Mouse (Mus musculus): ENCODE results near the gene Ooep. TPM values are rescaled to one million over a fixed set of nuclear protein-coding genes. Genes with fewer than 3 reads are reported as not detected.
A peak's percentile ranks its signal among the peaks of the same experiment; 100 is the strongest.

Gene Ooep
- 2.9 and 3.0 TPM in 2 replicates for polyA plus RNA-seq (2015; fragmentation: Nextera tagmentation; extraction: Ambion mirVana)

- Histone ChIP-seq H3K27me3 (peaks cover 5% of the 10 kb centered on the region; the same call in 1 of the 2 replicates), H3K4me2 (peak within 1 kb of the TSS; percentile 60), H3K9ac (0 out of 2 replicates have a peak within 1 kb of the TSS, but pooled peaks have one; percentile 4), H3K4me1 (peaks cover 12% of the 10 kb centered on the region), H3K4me3 (peak within 1 kb of the TSS; percentile 21), H3K9me3 (no peaks in the 10 kb centered on the region), H3K36me3 (no peaks in the 10 kb centered on the region), H3K27ac (no peak within 1 kb of the TSS)
- WGBS = 5% methylated on average over 23 of the region's 23 CpGs
- ATAC-seq (ENCODE audit: borderline replicate concordance, extremely low read depth, low FRiP score, low TSS enrichment) = peak; percentile 68; the same call in 1 of the 2 replicates
Observed at GRCm38 (mm10) chr9:78378113-78378785, at the start of gene Ooep. Gene Ooep, minus strand, starts transcription at chr9:78378725.

GRCm38 (mm10) chr9:78428185-78428584, 49.7 kb upstream of the Ooep start:
- Histone ChIP-seq H3K27ac (no peak overlapping the region), H3K9me3 (no peaks in the 10 kb centered on the region), H3K27me3 (no peaks in the 10 kb centered on the region), H3K36me3 (no peaks in the 10 kb centered on the region), H3K4me3 (no peak overlapping the region), H3K4me2 (no peak overlapping the region), H3K4me1 (peaks cover 5% of the 10 kb centered on the region; the same call in 1 of the 2 replicates), H3K9ac (no peak overlapping the region)
- 77% methylated on average over 6 of the region's 6 CpGs for WGBS
- ATAC-seq (ENCODE audit: borderline replicate concordance, extremely low read depth, low FRiP score, low TSS enrichment) = no peak

GRCm38 (mm10) chr9:78427362-78427781, 48.8 kb upstream of the Ooep start:
- H3K27me3 ChIP-seq = no peaks in the 10 kb centered on the region
- peak overlapping the region; percentile 76 for H3K4me2 ChIP-seq
- peak; percentile 55; the same call in 1 of the 2 replicates for ATAC-seq (ENCODE audit: borderline replicate concordance, extremely low read depth, low FRiP score, low TSS enrichment)
- no peak overlapping the region for H3K27ac ChIP-seq
- H3K4me3 ChIP-seq = peak overlapping the region; percentile 36
- 18% methylated on average over 25 of the region's 27 CpGs for WGBS
- no peaks in the 10 kb centered on the region for H3K36me3 ChIP-seq
- peaks cover 5% of the 10 kb centered on the region; the same call in 1 of the 2 replicates for H3K4me1 ChIP-seq
- peak overlapping the region; percentile 13; the same call in 1 of the 2 replicates for H3K9ac ChIP-seq
- no peaks in the 10 kb centered on the region for H3K9me3 ChIP-seq

- WGBS = 88% methylated on average over 7 of the region's 7 CpGs
- no peak overlapping the region for H3K4me3 ChIP-seq
- ATAC-seq (ENCODE audit: borderline replicate concordance, extremely low read depth, low FRiP score, low TSS enrichment) = no peak
- no peaks in the 10 kb centered on the region for H3K36me3 ChIP-seq
- no peaks in the 10 kb centered on the region for H3K4me1 ChIP-seq
- H3K9ac ChIP-seq = no peak overlapping the region
- no peak overlapping the region for H3K27ac ChIP-seq
- peaks cover 11% of the 10 kb centered on the region for H3K27me3 ChIP-seq
- no peak overlapping the region for H3K4me2 ChIP-seq
- no peaks in the 10 kb centered on the region for H3K9me3 ChIP-seq
Observed at GRCm38 (mm10) chr9:78401596-78401995, 23.1 kb upstream of the Ooep start.

- H3K27me3 ChIP-seq = peaks cover 21% of the 10 kb centered on the region
- H3K4me1 ChIP-seq = peaks cover 6% of the 10 kb centered on the region; the same call in 1 of the 2 replicates
- 44% methylated on average over 5 of the region's 5 CpGs for WGBS
- no peak overlapping the region for H3K4me2 ChIP-seq
- no peak for ATAC-seq (ENCODE audit: borderline replicate concordance, extremely low read depth, low FRiP score, low TSS enrichment)
- no peak overlapping the region for H3K4me3 ChIP-seq
- no peak overlapping the region for H3K27ac ChIP-seq
- no peaks in the 10 kb centered on the region for H3K9me3 ChIP-seq
- H3K36me3 ChIP-seq = no peaks in the 10 kb centered on the region
- H3K9ac ChIP-seq = no peak overlapping the region
Observed at GRCm38 (mm10) chr9:78400570-78400969, 22.0 kb upstream of the Ooep start.

- WGBS = 54% methylated on average over 9 of the region's 9 CpGs
- H3K9me3 ChIP-seq = no peaks in the 10 kb centered on the region
- no peak overlapping the region for H3K4me2 ChIP-seq
- peaks cover 7% of the 10 kb centered on the region; the same call in 1 of the 2 replicates for H3K4me1 ChIP-seq
- no peak for ATAC-seq (ENCODE audit: borderline replicate concordance, extremely low read depth, low FRiP score, low TSS enrichment)
- H3K27ac ChIP-seq = no peak overlapping the region
- no peak overlapping the region for H3K9ac ChIP-seq
- no peak overlapping the region for H3K4me3 ChIP-seq
- H3K27me3 ChIP-seq = peaks cover 51% of the 10 kb centered on the region
- H3K36me3 ChIP-seq = no peaks in the 10 kb centered on the region
Observed at GRCm38 (mm10) chr9:78396517-78396916, 18.0 kb upstream of the Ooep start.

- Histone ChIP-seq H3K27ac (no peak within 1 kb of the TSS), H3K4me3 (peak within 1 kb of the TSS; percentile 36), H3K36me3 (no peaks in the 10 kb centered on the region), H3K27me3 (peaks cover 54% of the 10 kb centered on the region), H3K4me1 (peaks cover 7% of the 10 kb centered on the region; the same call in 1 of the 2 replicates), H3K9me3 (no peaks in the 10 kb centered on the region), H3K4me2 (peak within 1 kb of the TSS; percentile 61), H3K9ac (no peak within 1 kb of the TSS)
- ATAC-seq (ENCODE audit: borderline replicate concordance, extremely low read depth, low FRiP score, low TSS enrichment) = peak; percentile 78
- WGBS = 3% methylated on average over 85 of the region's 93 CpGs
Observed at GRCm38 (mm10) chr9:78395630-78396351, 17.3 kb upstream of the Ooep start, which contains the start of gene Ddx43. Gene Ddx43, plus strand, starts transcription at chr9:78395777.

- Histone ChIP-seq H3K4me2 (peak overlapping the region; percentile 61), H3K9ac (no peak overlapping the region), H3K4me1 (peaks cover 7% of the 10 kb centered on the region; the same call in 1 of the 2 replicates), H3K36me3 (no peaks in the 10 kb centered on the region), H3K4me3 (peak overlapping the region; percentile 36), H3K9me3 (no peaks in the 10 kb centered on the region), H3K27ac (no peak overlapping the region), H3K27me3 (peaks cover 54% of the 10 kb centered on the region)
- no peak for ATAC-seq (ENCODE audit: borderline replicate concordance, extremely low read depth, low FRiP score, low TSS enrichment)
- 31% methylated on average over 11 of the region's 11 CpGs for WGBS
Observed at GRCm38 (mm10) chr9:78395244-78395629, 16.7 kb upstream of the Ooep start.

GRCm38 (mm10) chr9:78394602-78395001, 16.1 kb upstream of the Ooep start:
- H3K36me3 ChIP-seq = no peaks in the 10 kb centered on the region
- peaks cover 54% of the 10 kb centered on the region for H3K27me3 ChIP-seq
- no peak overlapping the region for H3K27ac ChIP-seq
- no peak overlapping the region for H3K4me2 ChIP-seq
- no peak overlapping the region for H3K4me3 ChIP-seq
- H3K4me1 ChIP-seq = peaks cover 7% of the 10 kb centered on the region; the same call in 1 of the 2 replicates
- H3K9ac ChIP-seq = no peak overlapping the region
- no peaks in the 10 kb centered on the region for H3K9me3 ChIP-seq
- ATAC-seq (ENCODE audit: borderline replicate concordance, extremely low read depth, low FRiP score, low TSS enrichment) = no peak
- WGBS = 61% methylated on average over 7 of the region's 7 CpGs

GRCm38 (mm10) chr9:78393741-78394140, 15.2 kb upstream of the Ooep start:
- H3K36me3 ChIP-seq = no peaks in the 10 kb centered on the region
- peaks cover 54% of the 10 kb centered on the region for H3K27me3 ChIP-seq
- no peaks in the 10 kb centered on the region for H3K9me3 ChIP-seq
- H3K27ac ChIP-seq = no peak overlapping the region
- no peak overlapping the region for H3K4me2 ChIP-seq
- ATAC-seq (ENCODE audit: borderline replicate concordance, extremely low read depth, low FRiP score, low TSS enrichment) = no peak
- no peak overlapping the region for H3K9ac ChIP-seq
- no peak overlapping the region for H3K4me3 ChIP-seq
- WGBS = 72% methylated on average over 10 of the region's 10 CpGs
- H3K4me1 ChIP-seq = peaks cover 7% of the 10 kb centered on the region; the same call in 1 of the 2 replicates

GRCm38 (mm10) chr9:78389981-78390380, 11.5 kb upstream of the Ooep start:
- ATAC-seq (ENCODE audit: borderline replicate concordance, extremely low read depth, low FRiP score, low TSS enrichment) = no peak
- H3K4me2 ChIP-seq = no peak overlapping the region
- no peak overlapping the region for H3K27ac ChIP-seq
- no peaks in the 10 kb centered on the region for H3K36me3 ChIP-seq
- H3K4me3 ChIP-seq = no peak overlapping the region
- 42% methylated on average over 5 of the region's 5 CpGs for WGBS
- no peak overlapping the region for H3K9ac ChIP-seq
- H3K9me3 ChIP-seq = no peaks in the 10 kb centered on the region
- no peaks in the 10 kb centered on the region for H3K4me1 ChIP-seq
- H3K27me3 ChIP-seq = peaks cover 27% of the 10 kb centered on the region

- H3K27ac ChIP-seq = no peak overlapping the region
- no peaks in the 10 kb centered on the region for H3K9me3 ChIP-seq
- no peak overlapping the region for H3K9ac ChIP-seq
- H3K4me3 ChIP-seq = no peak overlapping the region
- no peaks in the 10 kb centered on the region for H3K4me1 ChIP-seq
- 0 out of 2 replicates have a peak, but pooled peaks cover 5% of the 10 kb centered on the region for H3K27me3 ChIP-seq
- no peak overlapping the region for H3K4me2 ChIP-seq
- ATAC-seq (ENCODE audit: borderline replicate concordance, extremely low read depth, low FRiP score, low TSS enrichment) = no peak
- WGBS = 85% methylated on average over 7 of the region's 7 CpGs
- no peaks in the 10 kb centered on the region for H3K36me3 ChIP-seq
Observed at GRCm38 (mm10) chr9:78386947-78387346, 8.4 kb upstream of the Ooep start.
